Mouse (Mus musculus): ENCODE measurements around the gene Gm42878. TPM values are rescaled to one million over a fixed set of nuclear protein-coding genes. Genes with fewer than 3 reads are reported as not detected.
A peak's percentile ranks its signal among the peaks of the same experiment; 100 is the strongest.

Gm42878 gene
- polyA plus RNA-seq, 1 experiment from 2014 or later, result not detected

- Histone ChIP-seq H3K9me3 (replicated peaks; ENCODE audit: control insufficient read depth, low read length) (no peaks in the 10 kb centered on the region), H3K4me1 (ENCODE audit: control insufficient read depth, insufficient read depth, low read length) (0 out of 2 replicates have a peak, but pooled peaks cover 4% of the 10 kb centered on the region), H3K36me3 (ENCODE audit: control insufficient read depth, insufficient read depth, low read length) (no peaks in the 10 kb centered on the region), H3K4me3 (replicated peaks; ENCODE audit: low read length) (no peak overlapping the region), H3K9ac (ENCODE audit: low read length) (no peak overlapping the region), H3K4me2 (ENCODE audit: low read depth, low read length) (no peak overlapping the region), H3K27ac (ENCODE audit: low read length) (no peak overlapping the region), H3K27me3 (ENCODE audit: control insufficient read depth, insufficient read depth, low read length) (no peaks in the 10 kb centered on the region)
- peak; percentile 44; the same call in 1 of the 2 replicates for ATAC-seq (ENCODE audit: insufficient read depth, low FRiP score)
- WGBS, result 31% methylated on average over 3 of the region's 3 CpGs
Observed at GRCm38 (mm10) chr5:121477680-121478079, 67.6 kb downstream of the Gm42878 start.

DNA sequence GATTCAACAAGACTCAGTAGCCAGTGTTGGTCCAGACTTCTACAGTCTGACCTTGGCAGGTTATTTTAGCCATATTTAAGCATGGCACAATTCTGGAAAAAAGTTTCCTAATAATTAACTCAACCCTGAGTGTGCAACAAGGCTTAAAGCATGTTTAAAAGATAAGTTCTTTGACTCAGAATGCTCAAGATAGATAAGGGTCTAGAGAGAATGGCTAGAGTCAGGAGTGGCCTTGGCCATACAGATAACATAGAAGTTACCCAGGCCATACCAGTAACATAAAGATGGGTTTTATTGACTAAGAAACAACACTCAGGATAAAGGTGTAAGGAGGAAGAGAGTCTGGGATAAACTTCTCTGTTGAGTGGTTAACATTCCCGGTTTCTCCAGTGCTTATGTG is 69.2 kb downstream of the Gm42878 start:
- Histone ChIP-seq H3K27ac (ENCODE audit: low read length) (peak overlapping the region; percentile 51), H3K9ac (ENCODE audit: low read length) (no peak overlapping the region), H3K9me3 (replicated peaks; ENCODE audit: control insufficient read depth, low read length) (no peaks in the 10 kb centered on the region), H3K4me2 (ENCODE audit: low read depth, low read length) (no peak overlapping the region), H3K4me3 (replicated peaks; ENCODE audit: low read length) (no peak overlapping the region), H3K4me1 (ENCODE audit: control insufficient read depth, insufficient read depth, low read length) (0 out of 2 replicates have a peak, but pooled peaks cover 4% of the 10 kb centered on the region), H3K27me3 (ENCODE audit: control insufficient read depth, insufficient read depth, low read length) (no peaks in the 10 kb centered on the region), H3K36me3 (ENCODE audit: control insufficient read depth, insufficient read depth, low read length) (no peaks in the 10 kb centered on the region)
- ATAC-seq (ENCODE audit: insufficient read depth, low FRiP score), result peak; percentile 43; the same call in 1 of the 2 replicates
- 50% methylated on average over 1 of the region's 1 CpGs for WGBS

DNA sequence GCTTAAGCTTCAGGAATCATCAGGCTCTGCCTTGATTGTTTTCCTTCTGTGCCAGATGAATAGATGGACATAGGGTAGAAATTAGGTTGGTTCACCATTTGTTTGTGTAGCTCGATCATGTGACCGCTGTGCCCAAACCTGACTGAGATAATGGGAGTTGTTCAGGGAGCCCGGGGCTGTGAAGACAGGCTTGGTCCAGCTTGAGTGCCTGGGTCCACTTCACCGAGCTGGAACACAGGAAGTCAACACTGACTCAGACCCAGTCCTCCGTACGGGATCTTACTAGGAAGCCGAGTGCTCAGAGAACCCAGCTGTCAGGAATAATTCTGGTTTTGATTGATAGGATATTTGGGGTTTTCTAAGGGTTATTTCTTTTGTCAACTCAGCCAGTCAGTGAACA is 70.7 kb downstream of the Gm42878 start:
- H3K27me3 ChIP-seq (ENCODE audit: control insufficient read depth, insufficient read depth, low read length), result no peaks in the 10 kb centered on the region
- WGBS, result 49% methylated on average over 7 of the region's 7 CpGs
- no peaks in the 10 kb centered on the region for H3K9me3 ChIP-seq (replicated peaks; ENCODE audit: control insufficient read depth, low read length)
- no peak overlapping the region for H3K27ac ChIP-seq (ENCODE audit: low read length)
- H3K9ac ChIP-seq (ENCODE audit: low read length), result no peak overlapping the region
- no peak overlapping the region for H3K4me2 ChIP-seq (ENCODE audit: low read depth, low read length)
- H3K36me3 ChIP-seq (ENCODE audit: control insufficient read depth, insufficient read depth, low read length), result no peaks in the 10 kb centered on the region
- ATAC-seq (ENCODE audit: insufficient read depth, low FRiP score), result no peak
- H3K4me3 ChIP-seq (replicated peaks; ENCODE audit: low read length), result no peak overlapping the region
- H3K4me1 ChIP-seq (ENCODE audit: control insufficient read depth, insufficient read depth, low read length), result peaks cover 11% of the 10 kb centered on the region

- H3K27ac ChIP-seq (ENCODE audit: low read length), result no peak overlapping the region
- no peak for ATAC-seq (ENCODE audit: insufficient read depth, low FRiP score)
- 90% methylated on average over 2 of the region's 2 CpGs for WGBS
- H3K9ac ChIP-seq (ENCODE audit: low read length), result no peak overlapping the region
- H3K4me1 ChIP-seq (ENCODE audit: control insufficient read depth, insufficient read depth, low read length), result peaks cover 15% of the 10 kb centered on the region
- H3K4me3 ChIP-seq (replicated peaks; ENCODE audit: low read length), result no peak overlapping the region
- H3K9me3 ChIP-seq (replicated peaks; ENCODE audit: control insufficient read depth, low read length), result no peaks in the 10 kb centered on the region
- no peaks in the 10 kb centered on the region for H3K36me3 ChIP-seq (ENCODE audit: control insufficient read depth, insufficient read depth, low read length)
- no peaks in the 10 kb centered on the region for H3K27me3 ChIP-seq (ENCODE audit: control insufficient read depth, insufficient read depth, low read length)
- H3K4me2 ChIP-seq (ENCODE audit: low read depth, low read length), result no peak overlapping the region
Observed at GRCm38 (mm10) chr5:121472411-121472810, 72.9 kb downstream of the Gm42878 start.

DNA sequence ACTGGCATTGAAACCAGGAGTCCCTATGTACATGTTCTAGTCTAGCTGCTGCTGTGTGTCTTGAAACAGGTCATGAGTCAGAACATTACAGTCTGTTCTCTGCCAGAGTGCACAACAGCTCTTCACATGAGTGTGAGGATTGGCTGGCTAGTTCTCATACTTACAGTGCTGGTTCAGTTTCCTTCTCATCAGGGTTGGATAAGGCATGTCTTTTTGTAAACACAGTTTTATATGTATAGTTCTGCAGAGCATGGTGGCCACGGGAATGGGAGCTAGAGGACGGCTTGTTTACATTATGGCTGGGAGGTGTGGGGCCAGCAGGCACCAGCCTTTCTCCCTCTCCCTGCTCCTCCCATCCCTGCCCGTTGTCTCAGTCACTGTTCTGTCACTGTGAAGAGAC is 75.7 kb downstream of the Gm42878 start:
- Histone ChIP-seq H3K4me1 (ENCODE audit: control insufficient read depth, insufficient read depth, low read length) (peaks cover 13% of the 10 kb centered on the region), H3K36me3 (ENCODE audit: control insufficient read depth, insufficient read depth, low read length) (no peaks in the 10 kb centered on the region), H3K9me3 (replicated peaks; ENCODE audit: control insufficient read depth, low read length) (no peaks in the 10 kb centered on the region), H3K9ac (ENCODE audit: low read length) (no peak overlapping the region; the same call in 1 of the 2 replicates), H3K27me3 (ENCODE audit: control insufficient read depth, insufficient read depth, low read length) (no peaks in the 10 kb centered on the region), H3K27ac (ENCODE audit: low read length) (peak overlapping the region; percentile 47), H3K4me2 (ENCODE audit: low read depth, low read length) (no peak overlapping the region), H3K4me3 (replicated peaks; ENCODE audit: low read length) (no peak overlapping the region)
- WGBS, result 6% methylated on average over 3 of the region's 3 CpGs
- peak; percentile 51; the same call in 1 of the 2 replicates for ATAC-seq (ENCODE audit: insufficient read depth, low FRiP score)

Other genes with a start within 250 kb of the Gm42878 start
- gene Trafd1, start 159.8 kb downstream of the Gm42878 start, polyA plus RNA-seq (2015; fragmentation: Nextera tagmentation; extraction: Ambion mirVana), result 74.7 and 77.1 TPM in 2 replicates
- gene Naa25, start 147.5 kb downstream of the Gm42878 start, polyA plus RNA-seq (2015; fragmentation: Nextera tagmentation; extraction: Ambion mirVana), result 43.4 and 45.8 TPM in 2 replicates
- 3.5 and 4.5 TPM in 2 replicates for gene Tmem116, start 93.6 kb downstream of the Gm42878 start, polyA plus RNA-seq (2015; fragmentation: Nextera tagmentation; extraction: Ambion mirVana)
- 185 and 207 TPM in 2 replicates for gene Erp29, start 93.0 kb downstream of the Gm42878 start, polyA plus RNA-seq (2015; fragmentation: Nextera tagmentation; extraction: Ambion mirVana)
- gene Adam1b, start 42.0 kb downstream of the Gm42878 start, polyA plus RNA-seq (2015; fragmentation: Nextera tagmentation; extraction: Ambion mirVana), result 0.10 TPM in 1 of 2 replicates, not detected in the other
- gene Adam1a, start within 50 bp of the Gm42878 start, polyA plus RNA-seq (2015; fragmentation: Nextera tagmentation; extraction: Ambion mirVana), result 0.81 and 1.3 TPM in 2 replicates
- gene Mapkapk5, start 423 bp upstream of the Gm42878 start, polyA plus RNA-seq (2015; fragmentation: Nextera tagmentation; extraction: Ambion mirVana), result 44.3 and 45.7 TPM in 2 replicates
- 224 and 249 TPM in 2 replicates for gene Aldh2, start 48.3 kb upstream of the Gm42878 start, polyA plus RNA-seq (2015; fragmentation: Nextera tagmentation; extraction: Ambion mirVana)
- 2.6 and 2.8 TPM in 2 replicates for gene Acad12, start 73.5 kb upstream of the Gm42878 start, polyA plus RNA-seq (2015; fragmentation: Nextera tagmentation; extraction: Ambion mirVana)
- gene Acad10, start 115.0 kb upstream of the Gm42878 start, polyA plus RNA-seq (2015; fragmentation: Nextera tagmentation; extraction: Ambion mirVana), result 3.5 and 5.6 TPM in 2 replicates
- gene Brap, start 115.1 kb upstream of the Gm42878 start, polyA plus RNA-seq (2015; fragmentation: Nextera tagmentation; extraction: Ambion mirVana), result 29.5 and 34.5 TPM in 2 replicates
- gene Atxn2, start 165.9 kb upstream of the Gm42878 start, polyA plus RNA-seq (2015; fragmentation: Nextera tagmentation; extraction: Ambion mirVana), result 33.1 and 36.6 TPM in 2 replicates